Mouse (Mus musculus) heart, embryonic 11.5 days (tissue): ENCODE results near the gene Mettl8. TPM values are rescaled to one million over a fixed set of nuclear protein-coding genes. Genes with fewer than 3 reads are reported as not detected.

Experiments
- ATAC-seq: fragments of 200-750 bp; cut with Nextera tagmentation; replicated peaks from 2 replicates; pipeline ENCODE4 v1.8.0; 2017; ENCODE audit warnings: moderate library complexity; ENCODE audit not compliant: insufficient number of reproducible peaks, low FRiP score, low TSS enrichment
- H3K27ac ChIP-seq: fragments of 300-500 bp; sonication (generic); 2 replicates; pipeline ENCODE4 v1.5.1; 2014; ENCODE audit warnings: mild to moderate bottlenecking, low read depth, low read length
- H3K27me3 ChIP-seq: fragments of 300-500 bp; sonication (generic); 2 replicates; pipeline ENCODE4 v1.6.1; 2014; ENCODE audit warnings: mild to moderate bottlenecking, low read length, mixed read lengths; ENCODE audit not compliant: control insufficient read depth, insufficient read depth
- H3K36me3 ChIP-seq: fragments of 300-500 bp; sonication (generic); 2 replicates; pipeline ENCODE4 v1.6.1; 2014; ENCODE audit warnings: mild to moderate bottlenecking, low read length, moderate library complexity, mixed read lengths; ENCODE audit not compliant: control insufficient read depth, insufficient read depth
- H3K4me1 ChIP-seq: fragments of 300-500 bp; sonication (generic); 2 replicates; pipeline ENCODE4 v1.6.1; 2014; ENCODE audit warnings: low read length; ENCODE audit not compliant: control insufficient read depth, insufficient read depth
- H3K4me2 ChIP-seq: fragments of 300-500 bp; sonication (generic); 2 replicates; pipeline ENCODE4 v1.6.1; 2014; ENCODE audit warnings: mild to moderate bottlenecking, moderate library complexity
- H3K4me3 ChIP-seq: fragments of 300-500 bp; sonication (generic); 2 replicates; pipeline ENCODE4 v1.5.1; 2014; ENCODE audit warnings: low read depth, low read length
- H3K9ac ChIP-seq: fragments of 300-500 bp; sonication (generic); 2 replicates; pipeline ENCODE4 v1.6.1; 2014; ENCODE audit warnings: mild to moderate bottlenecking, low read depth, low read length, moderate library complexity
- H3K9me3 ChIP-seq: fragments of 300-500 bp; sonication (generic); replicated peaks from 2 replicates; pipeline ENCODE4 v1.6.1; 2016; ENCODE audit warnings: low read length; ENCODE audit not compliant: control insufficient read depth
- WGBS: fragments of 180-500 bp; shearing (Covaris S2); extraction: QIAGEN DNeasy Blood & Tissue Kit; methylation state at CpG from one replicate; pipeline ENCODE4 v1.1.7; 2014; ENCODE audit not compliant: insufficient replicate concordance; 5-methylcytosine and 5-hydroxymethylcytosine counted together
- polyA plus RNA-seq: library from polyadenylated mRNA; unstranded; fragments of >200 nt; fragmentation: Nextera tagmentation; extraction: Ambion mirVana; gene quantifications from 2 replicates; pipeline ENCODE4 v1.2.1, GENCODE M21; 2014

The Mettl8 gene
- polyA plus RNA-seq, 1 experiment from 2014 or later, result 15.5 TPM

DNA sequence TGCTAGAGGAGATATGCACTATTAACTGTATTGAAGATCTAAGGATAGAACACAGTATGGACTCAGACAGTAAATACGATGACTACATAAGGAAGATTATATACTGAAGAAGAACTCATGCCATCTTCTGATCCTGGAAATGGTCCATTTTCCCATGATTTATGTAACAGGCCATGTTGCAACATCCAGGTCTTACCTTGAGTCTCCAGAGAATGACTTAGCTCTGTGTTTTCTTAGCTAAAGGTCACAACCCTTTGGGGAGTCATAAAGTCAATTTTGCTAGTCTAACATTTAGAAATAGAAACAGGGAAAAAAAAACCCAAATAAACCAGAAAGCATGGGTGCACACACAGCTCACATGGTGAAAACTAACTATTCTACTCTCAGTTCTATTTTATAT lies 43.6 kb downstream of the Mettl8 start:
- H3K27me3 ChIP-seq, result no peaks in the 10 kb centered on the region
- no peaks in the 10 kb centered on the region for H3K4me1 ChIP-seq
- no peaks in the 10 kb centered on the region; the same call in 1 of the 2 replicates for H3K36me3 ChIP-seq
- no peak overlapping the region for H3K4me2 ChIP-seq
- H3K9me3 ChIP-seq, result no peaks in the 10 kb centered on the region
- no peak overlapping the region for H3K4me3 ChIP-seq
- WGBS, result 91% methylated on average over 1 of the region's 1 CpGs
- H3K9ac ChIP-seq, result no peak overlapping the region
- H3K27ac ChIP-seq, result no peak overlapping the region
- no peak for ATAC-seq

- Histone ChIP-seq H3K4me2 (no peak overlapping the region), H3K36me3 (no peaks in the 10 kb centered on the region), H3K27ac (no peak overlapping the region), H3K9me3 (no peaks in the 10 kb centered on the region), H3K27me3 (no peaks in the 10 kb centered on the region), H3K4me1 (0 out of 2 replicates have a peak, but pooled peaks cover 7% of the 10 kb centered on the region), H3K9ac (no peak overlapping the region), H3K4me3 (no peak overlapping the region)
- WGBS, result 65% methylated on average over 4 of the region's 4 CpGs
- ATAC-seq, result no peak
Observed at GRCm38 (mm10) chr2:71004354-71004753, 51.0 kb downstream of the Mettl8 start.

DNA sequence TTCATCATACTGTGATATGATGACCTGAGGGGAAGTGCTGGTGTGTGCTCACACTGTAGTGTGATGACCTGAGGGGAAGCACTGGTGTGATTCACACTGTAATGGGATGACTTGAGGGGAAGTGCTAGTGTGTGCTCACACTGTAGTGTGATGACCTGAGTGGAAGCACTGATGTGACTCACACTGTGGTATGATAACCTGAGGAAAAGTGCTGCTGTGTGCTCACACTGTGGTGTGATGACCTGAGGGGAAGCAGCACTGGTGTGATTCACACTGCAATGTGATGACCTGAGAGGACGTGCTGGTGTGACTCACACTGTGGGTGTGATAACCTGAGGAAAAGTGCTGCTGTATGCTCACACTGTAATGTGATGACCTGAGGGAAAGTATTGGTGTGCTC lies 52.9 kb downstream of the Mettl8 start:
- H3K4me3 ChIP-seq, result no peak overlapping the region
- WGBS, result 63% methylated on average over 1 of the region's 1 CpGs
- no peak overlapping the region for H3K9ac ChIP-seq
- no peak overlapping the region for H3K27ac ChIP-seq
- no peaks in the 10 kb centered on the region for H3K27me3 ChIP-seq
- no peaks in the 10 kb centered on the region for H3K9me3 ChIP-seq
- H3K4me2 ChIP-seq, result no peak overlapping the region
- ATAC-seq, result no peak
- no peaks in the 10 kb centered on the region for H3K36me3 ChIP-seq
- 0 out of 2 replicates have a peak, but pooled peaks cover 7% of the 10 kb centered on the region for H3K4me1 ChIP-seq

- H3K27me3 ChIP-seq, result no peaks in the 10 kb centered on the region
- no peak for ATAC-seq
- 51% methylated on average over 2 of the region's 2 CpGs for WGBS
- no peaks in the 10 kb centered on the region for H3K36me3 ChIP-seq
- H3K9ac ChIP-seq, result no peak overlapping the region
- H3K4me2 ChIP-seq, result no peak overlapping the region
- H3K4me1 ChIP-seq, result no peaks in the 10 kb centered on the region
- no peaks in the 10 kb centered on the region for H3K9me3 ChIP-seq
- no peak overlapping the region for H3K27ac ChIP-seq
- no peak overlapping the region for H3K4me3 ChIP-seq
Observed at GRCm38 (mm10) chr2:70998771-70999170, 56.6 kb downstream of the Mettl8 start.

GRCm38 (mm10) chr2:70996438-70996837 lies 58.9 kb downstream of the Mettl8 start:
- no peak overlapping the region for H3K4me3 ChIP-seq
- no peak overlapping the region for H3K9ac ChIP-seq
- ATAC-seq, result no peak
- no peaks in the 10 kb centered on the region for H3K36me3 ChIP-seq
- no peak overlapping the region for H3K27ac ChIP-seq
- no peaks in the 10 kb centered on the region; the same call in 1 of the 2 replicates for H3K9me3 ChIP-seq
- H3K27me3 ChIP-seq, result no peaks in the 10 kb centered on the region
- H3K4me2 ChIP-seq, result no peak overlapping the region
- 0 out of 2 replicates have a peak, but pooled peaks cover 3% of the 10 kb centered on the region for H3K4me1 ChIP-seq
- WGBS, result 76% methylated on average over 7 of the region's 7 CpGs

- no peak overlapping the region for H3K4me3 ChIP-seq
- WGBS, result 93% methylated on average over 4 of the region's 4 CpGs
- 0 out of 2 replicates have a peak, but pooled peaks cover 3% of the 10 kb centered on the region for H3K4me1 ChIP-seq
- no peaks in the 10 kb centered on the region for H3K27me3 ChIP-seq
- no peaks in the 10 kb centered on the region; the same call in 1 of the 2 replicates for H3K9me3 ChIP-seq
- no peak overlapping the region for H3K4me2 ChIP-seq
- H3K9ac ChIP-seq, result no peak overlapping the region
- no peaks in the 10 kb centered on the region for H3K36me3 ChIP-seq
- ATAC-seq, result no peak
- H3K27ac ChIP-seq, result no peak overlapping the region
Observed at GRCm38 (mm10) chr2:70995900-70996299, 59.5 kb downstream of the Mettl8 start.

GRCm38 (mm10) chr2:70993740-70994139 lies 61.6 kb downstream of the Mettl8 start:
- Histone ChIP-seq H3K4me1 (peaks cover 18% of the 10 kb centered on the region), H3K9me3 (no peaks in the 10 kb centered on the region; the same call in 1 of the 2 replicates), H3K9ac (no peak overlapping the region), H3K27me3 (no peaks in the 10 kb centered on the region), H3K27ac (no peak overlapping the region), H3K4me2 (no peak overlapping the region), H3K4me3 (no peak overlapping the region), H3K36me3 (no peaks in the 10 kb centered on the region)
- WGBS, result 54% methylated on average over 3 of the region's 3 CpGs
- no peak for ATAC-seq

DNA sequence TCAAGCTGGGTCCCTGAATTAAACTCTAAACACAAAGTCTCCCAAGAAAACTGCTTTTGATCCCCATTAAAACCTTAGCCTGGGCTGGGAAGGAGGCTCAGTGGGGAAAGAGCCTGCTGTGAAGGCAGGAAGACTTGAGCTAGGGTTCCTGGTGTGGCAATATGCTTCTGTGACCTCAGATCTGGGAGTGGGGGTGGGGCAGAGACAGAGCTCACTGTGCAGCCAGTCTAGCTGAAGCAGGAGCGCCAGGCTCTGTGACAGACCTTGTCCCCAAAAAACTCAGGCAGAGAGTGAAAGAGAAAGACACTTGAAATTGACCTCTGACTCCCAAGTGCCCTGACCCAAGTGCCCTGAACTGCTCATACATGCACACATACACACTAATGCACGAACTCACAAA lies 62.7 kb downstream of the Mettl8 start:
- no peaks in the 10 kb centered on the region; the same call in 1 of the 2 replicates for H3K9me3 ChIP-seq
- peaks cover 18% of the 10 kb centered on the region for H3K4me1 ChIP-seq
- no peak overlapping the region for H3K9ac ChIP-seq
- WGBS, result 73% methylated on average over 2 of the region's 2 CpGs
- H3K4me3 ChIP-seq, result no peak overlapping the region
- H3K36me3 ChIP-seq, result no peaks in the 10 kb centered on the region
- no peak for ATAC-seq
- no peak overlapping the region for H3K27ac ChIP-seq
- H3K27me3 ChIP-seq, result no peaks in the 10 kb centered on the region
- no peak overlapping the region for H3K4me2 ChIP-seq

DNA sequence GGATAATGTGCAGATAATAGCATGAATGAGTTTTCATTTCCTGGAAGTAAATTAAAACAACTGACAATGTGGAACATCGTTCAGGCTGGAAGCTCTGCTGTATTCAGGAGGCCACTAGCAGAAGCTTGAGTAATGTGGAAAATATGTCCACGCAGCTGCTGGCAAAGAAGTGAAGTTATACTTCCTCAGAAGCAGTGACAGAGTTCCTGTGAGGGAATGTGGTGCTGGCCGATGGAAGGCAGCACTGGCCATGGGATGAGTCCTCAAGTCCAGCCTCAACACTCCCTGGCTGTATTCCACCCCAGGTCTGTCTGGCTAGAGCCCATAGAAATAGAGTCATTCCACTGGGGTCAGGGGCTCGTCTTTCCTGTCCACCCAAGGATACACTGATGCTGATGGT lies 65.2 kb downstream of the Mettl8 start:
- Histone ChIP-seq H3K9me3 (no peaks in the 10 kb centered on the region; the same call in 1 of the 2 replicates), H3K9ac (no peak overlapping the region), H3K27me3 (no peaks in the 10 kb centered on the region), H3K4me1 (peaks cover 18% of the 10 kb centered on the region), H3K27ac (peak overlapping the region; percentile 92), H3K4me3 (no peak overlapping the region), H3K36me3 (no peaks in the 10 kb centered on the region), H3K4me2 (peak overlapping the region; percentile 62)
- WGBS, result 36% methylated on average over 4 of the region's 4 CpGs
- ATAC-seq, result peak; percentile 31; the same call in 1 of the 2 replicates
